Mouse (Mus musculus): ENCODE results near the gene Slco2b1. TPM values are rescaled to one million over a fixed set of nuclear protein-coding genes. Genes with fewer than 3 reads are reported as not detected.

The Slco2b1 gene
- polyA plus RNA-seq, 1 experiment from 2014 or later = 3.0 TPM

DNA sequence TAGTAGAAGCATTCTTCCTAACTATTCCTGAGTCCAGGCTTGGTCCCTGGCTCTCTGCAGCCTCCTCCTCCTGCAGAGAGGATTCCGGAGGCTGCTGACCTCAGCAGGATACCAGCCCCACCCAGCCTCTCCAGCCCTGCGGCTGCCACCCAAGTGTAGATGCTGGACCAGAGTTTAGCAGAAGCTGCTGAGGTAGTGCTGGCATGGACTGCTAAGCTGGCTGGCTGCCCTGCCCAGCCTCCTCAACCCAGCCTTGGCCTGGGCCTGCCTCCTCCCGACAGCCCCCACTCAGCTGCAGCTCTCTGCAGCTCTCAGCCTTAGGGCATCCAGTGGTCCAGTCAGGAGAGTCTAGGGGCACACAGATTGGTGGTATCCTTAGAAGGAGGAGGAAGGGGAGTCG, 69.9 kb downstream of the Slco2b1 start:
- no peak overlapping the region for H3K4me3 ChIP-seq (ENCODE audit: low read length)
- WGBS = 25% methylated on average over 4 of the region's 4 CpGs
- no peaks in the 10 kb centered on the region for H3K4me1 ChIP-seq (ENCODE audit: insufficient read depth, low read length)
- no peak overlapping the region for H3K4me2 ChIP-seq (replicated peaks; ENCODE audit: low read depth, low read length)
- no peak overlapping the region for H3K27ac ChIP-seq (ENCODE audit: low read length)
- no peak overlapping the region for H3K9ac ChIP-seq (replicated peaks; ENCODE audit: low read length)
- no peaks in the 10 kb centered on the region for H3K27me3 ChIP-seq (ENCODE audit: insufficient read depth, low read length)
- H3K36me3 ChIP-seq (ENCODE audit: insufficient read depth, low read length) = no peaks in the 10 kb centered on the region
- no peak for ATAC-seq (ENCODE audit: low FRiP score, low TSS enrichment)
- H3K9me3 ChIP-seq (ENCODE audit: low read length) = no peaks in the 10 kb centered on the region

DNA sequence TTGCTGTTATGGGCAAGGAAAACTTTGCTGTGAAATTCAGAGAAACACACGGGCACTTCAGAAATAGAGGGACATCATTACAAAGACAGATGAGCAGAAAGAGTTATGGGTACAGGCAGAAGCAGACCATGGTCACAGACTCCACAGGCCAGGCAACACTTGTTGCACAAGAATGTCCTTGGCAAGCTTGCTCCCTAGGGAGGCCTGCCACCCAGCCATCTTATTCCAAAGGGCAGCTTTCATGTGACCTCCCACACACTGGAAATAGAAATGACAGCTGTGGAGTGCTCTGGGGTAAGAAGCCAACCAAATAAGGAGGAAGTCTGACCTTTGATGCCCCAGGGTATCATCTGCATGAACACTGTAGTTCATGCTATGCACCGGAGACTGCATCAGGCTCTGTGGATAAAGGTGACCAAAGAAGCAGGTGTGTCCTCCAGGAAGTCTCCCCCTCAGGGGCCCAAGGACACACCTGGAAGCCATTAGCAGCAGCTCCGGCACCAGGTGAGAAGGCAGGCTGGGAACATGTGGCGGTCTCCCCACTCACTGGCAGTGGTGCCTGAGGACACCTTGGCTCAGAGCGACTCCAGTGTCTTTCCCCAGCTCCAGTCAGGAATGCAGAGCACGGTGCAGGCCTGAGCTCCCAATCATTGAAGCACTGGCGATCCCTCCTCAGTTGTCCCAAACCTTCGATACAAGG, 77.0 kb downstream of the Slco2b1 start:
- H3K36me3 ChIP-seq (ENCODE audit: insufficient read depth, low read length) = no peaks in the 10 kb centered on the region
- H3K4me3 ChIP-seq (ENCODE audit: low read length) = no peak overlapping the region
- no peak overlapping the region for H3K9ac ChIP-seq (replicated peaks; ENCODE audit: low read length)
- WGBS = 75% methylated on average over 8 of the region's 8 CpGs
- H3K4me2 ChIP-seq (replicated peaks; ENCODE audit: low read depth, low read length) = no peak overlapping the region
- H3K27me3 ChIP-seq (ENCODE audit: insufficient read depth, low read length) = 0 out of 2 replicates have a peak, but pooled peaks cover 5% of the 10 kb centered on the region
- no peak for ATAC-seq (ENCODE audit: low FRiP score, low TSS enrichment)
- no peak overlapping the region for H3K27ac ChIP-seq (ENCODE audit: low read length)
- H3K9me3 ChIP-seq (ENCODE audit: low read length) = no peaks in the 10 kb centered on the region
- H3K4me1 ChIP-seq (ENCODE audit: insufficient read depth, low read length) = no peaks in the 10 kb centered on the region

DNA sequence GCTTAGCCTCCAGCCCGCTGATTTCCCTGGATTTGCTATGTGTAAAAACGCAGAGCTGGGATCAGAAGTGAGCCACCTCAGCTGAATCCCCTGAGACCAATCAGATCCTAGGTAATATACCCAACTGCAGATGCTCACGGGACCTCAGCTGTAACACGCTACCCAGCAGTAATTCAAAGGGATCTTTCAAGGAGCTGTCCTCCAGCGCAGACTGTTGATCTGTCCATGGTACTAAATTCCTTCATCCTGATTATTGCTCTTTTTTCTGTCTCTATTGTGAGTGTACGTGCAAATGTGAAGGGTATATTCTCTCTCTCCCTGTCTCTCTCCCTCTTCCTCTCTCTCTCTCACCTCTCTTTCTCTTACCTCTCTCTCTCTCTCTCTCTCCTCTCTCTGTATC, 78.9 kb downstream of the Slco2b1 start:
- H3K27me3 ChIP-seq (ENCODE audit: insufficient read depth, low read length) = peaks cover 19% of the 10 kb centered on the region
- no peaks in the 10 kb centered on the region for H3K9me3 ChIP-seq (ENCODE audit: low read length)
- no peak overlapping the region for H3K9ac ChIP-seq (replicated peaks; ENCODE audit: low read length)
- H3K36me3 ChIP-seq (ENCODE audit: insufficient read depth, low read length) = no peaks in the 10 kb centered on the region
- WGBS = 10% methylated on average over 6 of the region's 6 CpGs
- H3K27ac ChIP-seq (ENCODE audit: low read length) = no peak overlapping the region
- H3K4me2 ChIP-seq (replicated peaks; ENCODE audit: low read depth, low read length) = no peak overlapping the region
- 0 out of 2 replicates have a peak, but pooled peaks cover under 1% of the 10 kb centered on the region for H3K4me1 ChIP-seq (ENCODE audit: insufficient read depth, low read length)
- H3K4me3 ChIP-seq (ENCODE audit: low read length) = no peak overlapping the region
- ATAC-seq (ENCODE audit: low FRiP score, low TSS enrichment) = no peak

DNA sequence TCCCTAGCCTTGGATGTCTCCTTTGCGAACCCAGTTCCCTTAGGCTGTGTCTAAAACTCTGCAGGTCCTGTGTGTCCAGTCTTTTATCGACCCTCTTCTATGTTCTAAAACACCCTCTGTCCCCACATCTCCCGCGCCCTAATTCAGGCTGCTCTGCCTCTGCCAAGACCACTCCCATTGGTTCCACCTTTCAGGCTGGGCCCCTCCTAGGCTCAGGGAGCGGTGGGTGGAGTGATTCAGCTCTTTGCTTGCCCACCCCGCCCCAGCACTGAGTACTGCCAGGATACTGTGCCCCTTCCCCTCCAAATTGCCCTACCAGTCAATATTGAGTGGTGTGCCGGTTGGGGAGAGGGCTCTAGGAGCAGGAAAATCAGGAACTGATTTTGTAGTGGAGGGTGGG, 83.8 kb downstream of the Slco2b1 start:
- peaks cover 56% of the 10 kb centered on the region for H3K27me3 ChIP-seq (ENCODE audit: insufficient read depth, low read length)
- H3K9me3 ChIP-seq (ENCODE audit: low read length) = no peaks in the 10 kb centered on the region
- H3K4me1 ChIP-seq (ENCODE audit: insufficient read depth, low read length) = peaks cover 15% of the 10 kb centered on the region
- no peak overlapping the region for H3K4me3 ChIP-seq (ENCODE audit: low read length)
- H3K9ac ChIP-seq (replicated peaks; ENCODE audit: low read length) = no peak overlapping the region
- no peak for ATAC-seq (ENCODE audit: low FRiP score, low TSS enrichment)
- H3K4me2 ChIP-seq (replicated peaks; ENCODE audit: low read depth, low read length) = peak overlapping the region; percentile 96
- 10% methylated on average over 7 of the region's 7 CpGs for WGBS
- H3K36me3 ChIP-seq (ENCODE audit: insufficient read depth, low read length) = no peaks in the 10 kb centered on the region
- H3K27ac ChIP-seq (ENCODE audit: low read length) = no peak overlapping the region

DNA sequence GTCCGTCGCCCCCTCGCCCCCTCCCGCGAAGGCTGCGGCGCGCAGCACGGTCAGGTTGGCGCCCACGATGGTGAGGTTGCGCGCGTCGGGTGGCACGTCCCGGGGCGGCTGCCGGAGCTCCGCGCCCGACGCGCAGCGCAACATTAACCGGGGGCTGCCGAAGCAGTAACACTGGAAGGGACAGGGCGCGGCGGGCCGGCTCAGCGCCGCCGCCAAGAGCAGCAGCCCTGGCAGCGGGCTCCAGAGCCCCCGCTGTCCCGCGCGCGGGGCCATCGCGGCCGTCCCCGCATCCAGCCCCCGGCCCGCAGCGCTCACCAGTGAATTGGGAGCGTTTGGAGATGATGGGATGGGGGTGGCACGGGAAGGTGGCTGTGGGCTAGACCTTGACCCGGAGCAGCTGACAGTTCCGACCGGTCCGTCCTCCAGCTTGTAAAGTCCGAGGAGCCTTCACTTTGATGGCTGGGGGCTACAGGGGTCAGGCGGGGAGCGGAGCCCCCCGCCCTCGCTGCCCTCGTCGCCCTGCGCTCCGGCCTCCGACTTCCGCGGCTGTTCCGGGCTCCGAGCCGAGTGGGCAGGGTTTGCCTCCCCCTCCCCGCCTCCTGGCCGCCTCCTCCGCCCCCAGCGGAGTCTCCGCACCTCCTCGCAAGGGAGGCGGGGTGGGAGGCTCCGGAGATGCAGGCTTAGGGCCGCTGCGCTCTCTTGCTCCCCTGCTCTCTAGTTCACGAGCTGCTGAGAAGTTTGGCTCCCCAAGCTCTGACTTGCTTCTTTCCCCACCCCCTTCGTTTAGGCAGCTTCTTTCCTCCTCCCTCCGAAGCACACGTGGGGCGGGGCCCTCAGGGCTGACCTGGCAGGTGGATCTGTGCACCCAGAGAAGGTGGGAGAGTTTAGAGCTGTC, 84.5 kb downstream of the Slco2b1 start, which contains the start of gene Tpbgl:
Gene Tpbgl (minus strand): TSS at position 728 of the 895 bp plus-strand sequence.
- Histone ChIP-seq H3K9ac (replicated peaks; ENCODE audit: low read length) (peak within 1 kb of the TSS; percentile 52), H3K4me1 (ENCODE audit: insufficient read depth, low read length) (peaks cover 21% of the 10 kb centered on the region), H3K27me3 (ENCODE audit: insufficient read depth, low read length) (peaks cover 52% of the 10 kb centered on the region), H3K36me3 (ENCODE audit: insufficient read depth, low read length) (no peaks in the 10 kb centered on the region), H3K9me3 (ENCODE audit: low read length) (no peaks in the 10 kb centered on the region), H3K27ac (ENCODE audit: low read length) (no peak within 1 kb of the TSS), H3K4me3 (ENCODE audit: low read length) (peak within 1 kb of the TSS; percentile 56), H3K4me2 (replicated peaks; ENCODE audit: low read depth, low read length) (peak within 1 kb of the TSS; percentile 96)
- WGBS = under 1% methylated on average over 69 of the region's 83 CpGs
- ATAC-seq (ENCODE audit: low FRiP score, low TSS enrichment) = peak; percentile 49

GRCm38 (mm10) chr7:99625722-99626375, 85.3 kb downstream of the Slco2b1 start:
- H3K9ac ChIP-seq (replicated peaks; ENCODE audit: low read length) = peak overlapping the region; percentile 52
- H3K4me1 ChIP-seq (ENCODE audit: insufficient read depth, low read length) = peaks cover 25% of the 10 kb centered on the region
- H3K4me3 ChIP-seq (ENCODE audit: low read length) = peak overlapping the region; percentile 56
- no peak overlapping the region for H3K27ac ChIP-seq (ENCODE audit: low read length)
- H3K36me3 ChIP-seq (ENCODE audit: insufficient read depth, low read length) = no peaks in the 10 kb centered on the region
- ATAC-seq (ENCODE audit: low FRiP score, low TSS enrichment) = peak; percentile 82
- H3K4me2 ChIP-seq (replicated peaks; ENCODE audit: low read depth, low read length) = peak overlapping the region; percentile 96
- under 1% methylated on average over 81 of the region's 81 CpGs for WGBS
- peaks cover 52% of the 10 kb centered on the region for H3K27me3 ChIP-seq (ENCODE audit: insufficient read depth, low read length)
- no peaks in the 10 kb centered on the region for H3K9me3 ChIP-seq (ENCODE audit: low read length)

DNA sequence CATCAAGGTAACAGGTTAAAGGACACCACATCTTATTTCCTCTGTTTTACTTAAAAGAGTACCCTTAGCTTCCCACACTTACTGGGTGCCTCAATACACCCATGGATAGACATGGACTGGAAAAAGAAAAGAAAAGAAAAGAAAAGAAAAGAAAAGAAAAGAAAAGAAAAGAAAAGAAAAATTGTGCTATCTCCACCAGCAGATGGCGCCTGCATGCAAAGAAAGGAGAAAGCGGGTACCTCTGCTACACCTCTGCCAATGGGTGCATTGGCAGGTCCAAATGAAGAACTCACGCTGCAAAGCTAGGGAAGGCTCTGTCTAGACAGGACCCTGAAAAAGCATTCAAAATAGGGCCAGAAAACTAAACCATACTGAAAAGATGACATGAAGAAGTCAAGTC, 92.3 kb downstream of the Slco2b1 start:
- WGBS = 11% methylated on average over 3 of the region's 3 CpGs

GRCm38 (mm10) chr7:99618264-99618663, 92.9 kb downstream of the Slco2b1 start:
- H3K4me2 ChIP-seq (replicated peaks; ENCODE audit: low read depth, low read length) = no peak overlapping the region

More for the DNA sequence above, 92.3 kb downstream of the Slco2b1 start:
- Histone ChIP-seq H3K4me2 (replicated peaks; ENCODE audit: low read depth, low read length) (no peak overlapping the region), H3K9me3 (ENCODE audit: low read length) (no peaks in the 10 kb centered on the region), H3K9ac (replicated peaks; ENCODE audit: low read length) (no peak overlapping the region), H3K4me3 (ENCODE audit: low read length) (no peak overlapping the region), H3K4me1 (ENCODE audit: insufficient read depth, low read length) (0 out of 2 replicates have a peak, but pooled peaks cover 11% of the 10 kb centered on the region), H3K27ac (ENCODE audit: low read length) (no peak overlapping the region), H3K36me3 (ENCODE audit: insufficient read depth, low read length) (no peaks in the 10 kb centered on the region), H3K27me3 (ENCODE audit: insufficient read depth, low read length) (0 out of 2 replicates have a peak, but pooled peaks cover 5% of the 10 kb centered on the region)
- no peak for ATAC-seq (ENCODE audit: low FRiP score, low TSS enrichment)

More at GRCm38 (mm10) chr7:99618264-99618663, 92.9 kb downstream of the Slco2b1 start:
- no peak for ATAC-seq (ENCODE audit: low FRiP score, low TSS enrichment)
- H3K9ac ChIP-seq (replicated peaks; ENCODE audit: low read length) = no peak overlapping the region
- no peaks in the 10 kb centered on the region for H3K36me3 ChIP-seq (ENCODE audit: insufficient read depth, low read length)
- 0 out of 2 replicates have a peak, but pooled peaks cover 3% of the 10 kb centered on the region for H3K27me3 ChIP-seq (ENCODE audit: insufficient read depth, low read length)
- H3K9me3 ChIP-seq (ENCODE audit: low read length) = no peaks in the 10 kb centered on the region
- H3K4me1 ChIP-seq (ENCODE audit: insufficient read depth, low read length) = 0 out of 2 replicates have a peak, but pooled peaks cover 11% of the 10 kb centered on the region
- 79% methylated on average over 2 of the region's 2 CpGs for WGBS
- no peak overlapping the region for H3K27ac ChIP-seq (ENCODE audit: low read length)
- no peak overlapping the region for H3K4me3 ChIP-seq (ENCODE audit: low read length)

Data from kidney, embryonic 16.5 days (tissue).